Mouse (Mus musculus) small intestine, adult 2 months (tissue): ENCODE measurements around the gene Hoxb3.

Source experiments
- CTCF ChIP-seq: fragments of 200-500 bp; IDR thresholded peaks from 2 replicates; pipeline ENCODE4 v1.5.1; 2012; ENCODE audit warnings: low read depth, mild to moderate bottlenecking, control low read depth, inconsistent platforms, low read length, moderate library complexity, mixed read lengths; ENCODE audit not compliant: insufficient replicate concordance, insufficient read length; ENCODE audit errors: extremely low read depth
- POLR2A ChIP-seq: fragments of 200-500 bp; IDR thresholded peaks from 2 replicates; pipeline ENCODE4 v1.6.1; 2012; ENCODE audit warnings: low read depth, mild to moderate bottlenecking, control low read depth, inconsistent platforms, low read length, moderate library complexity

- no peak for TF ChIP-seq POLR2A
- no peak for TF ChIP-seq CTCF
Observed at GRCm38 (mm10) chr11:96348988-96349387, 25.9 kb downstream of the Hoxb3 start.
